Mouse (Mus musculus) layer of hippocampus, adult 8-10 months (tissue): ENCODE measurements around the gene Gstp2. TPM values are rescaled to one million over a fixed set of nuclear protein-coding genes. Genes with fewer than 3 reads are reported as not detected.
"Not testable (repeated sequence)": the region's sequence is repeated elsewhere in the genome, so short reads cannot be mapped to it uniquely, and the experiment has no call there.

Experiments used
- DNase-seq, 2 experiments: peaks; one replicate each; pipeline ENCODE4 v3.0.0; 2022; ENCODE audit warnings: low spot score in 2 of 2
- total RNA-seq, 4 experiments: library from RNA; stranded (reverse); gene quantifications; 2 replicates each; pipeline ENCODE4 v1.2.4; 2022

Gene Gstp2
- total RNA-seq, 4 experiments from 2014 or later, result 44.8 to 75.0 (median 48.9) TPM

GRCm38 (mm10) chr19:4070756-4071155 is 24.9 kb upstream of the Gstp2 start:
- DNase-seq, result no peak

GRCm38 (mm10) chr19:4070311-4070710 is 24.5 kb upstream of the Gstp2 start:
- DNase-seq, result no peak

- no peak for DNase-seq
Measured at GRCm38 (mm10) chr19:4068717-4069410, 23.0 kb upstream of the Gstp2 start.

GRCm38 (mm10) chr19:4068242-4068641 is 22.4 kb upstream of the Gstp2 start:
- not testable (repeated sequence) for DNase-seq

GRCm38 (mm10) chr19:4066877-4067276 is 21.1 kb upstream of the Gstp2 start:
- no peak for DNase-seq

GRCm38 (mm10) chr19:4066280-4066679 is 20.5 kb upstream of the Gstp2 start:
- no peak for DNase-seq

GRCm38 (mm10) chr19:4064501-4064900 is 18.7 kb upstream of the Gstp2 start:
- not testable (repeated sequence) for DNase-seq

- not testable (repeated sequence) for DNase-seq
Measured at GRCm38 (mm10) chr19:4063357-4063756, 17.5 kb upstream of the Gstp2 start.

- DNase-seq, result no peak
Measured at GRCm38 (mm10) chr19:4060899-4061465, 15.2 kb upstream of the Gstp2 start.

- DNase-seq, result not testable (repeated sequence)
Measured at GRCm38 (mm10) chr19:4060044-4060898, 14.4 kb upstream of the Gstp2 start.

GRCm38 (mm10) chr19:4059069-4059740 is 13.4 kb upstream of the Gstp2 start, which contains the start of gene Gstp3:
Gene Gstp3 (minus strand): TSS chr19:4059569.
- no peak for DNase-seq

GRCm38 (mm10) chr19:4058581-4058980 is 12.8 kb upstream of the Gstp2 start:
- DNase-seq, result no peak

- no peak for DNase-seq
Measured at GRCm38 (mm10) chr19:4057962-4058361, 12.1 kb upstream of the Gstp2 start.

- DNase-seq, result no peak
Measured at GRCm38 (mm10) chr19:4057389-4057788, 11.6 kb upstream of the Gstp2 start.

GRCm38 (mm10) chr19:4056727-4057126 is 10.9 kb upstream of the Gstp2 start:
- no peak for DNase-seq

GRCm38 (mm10) chr19:4055947-4056693 is 10.3 kb upstream of the Gstp2 start:
- no peak for DNase-seq

- no peak for DNase-seq
Measured at GRCm38 (mm10) chr19:4055216-4055946, 9.6 kb upstream of the Gstp2 start.

- DNase-seq, result no peak
Measured at GRCm38 (mm10) chr19:4054613-4055012, 8.8 kb upstream of the Gstp2 start.

GRCm38 (mm10) chr19:4052516-4053030 is 6.8 kb upstream of the Gstp2 start:
- no peak for DNase-seq
